In the genomic region with DNA sequence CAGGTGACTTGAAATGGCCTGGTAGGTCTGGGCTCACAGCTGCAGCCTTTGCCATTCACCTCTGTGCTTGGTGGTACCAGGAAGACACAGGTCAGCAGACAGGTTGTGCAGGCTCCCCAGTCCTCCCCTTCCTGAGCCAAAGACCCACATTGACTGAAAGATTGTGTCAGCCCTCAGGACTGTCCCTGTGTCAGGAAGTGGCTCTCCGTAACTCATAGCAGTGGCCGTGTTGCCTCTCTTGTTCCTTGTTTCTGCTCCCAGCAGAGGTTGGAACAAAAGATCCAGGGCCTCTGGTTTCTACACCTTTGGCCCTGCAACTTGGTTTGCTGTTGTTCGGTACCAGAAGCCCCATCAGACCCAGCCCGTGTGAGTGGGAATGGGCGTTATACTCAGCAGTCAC, we compare ENCODE assay signal across 13 mouse cellular contexts. TPM values are rescaled to one million over a fixed set of nuclear protein-coding genes. Genes with fewer than 3 reads are reported as not detected.
DNase-seq lines count a peak whose midpoint lies in the region; ATAC-seq and TF ChIP-seq lines count a peak whose summit lies in the region.
"Had no signal": no experiment of that assay in that cellular context is flagged by ENCODE, and none has a peak within 500 bp of the region (broad histone marks: within the 10 kb centered on the region; RNA-seq: fewer than 3 reads in every experiment).

No protein-coding gene starts in this region.

- DNase-seq in cerebellum, adult 2 months: no peak
- DNase-seq in cerebellum, postnatal 10 days: no peak
- DNase-seq in kidney, postnatal 10 days: no peak
- no peak for DNase-seq in urinary bladder, postnatal 4 days (ENCODE audit: low spot score in 2 of 2)
- no peak for DNase-seq in left cerebral cortex, adult 9 months (ENCODE audit: low spot score in 2 of 2)

- H3K27me3 ChIP-seq in cerebellum, adult 2 months (ENCODE audit: control insufficient read depth, insufficient read depth, low read length): no peaks in the 10 kb centered on the region
- H3K27me3 ChIP-seq in kidney, embryonic 16.5 days (ENCODE audit: insufficient read depth, low read length): no peaks in the 10 kb centered on the region
- no peaks in the 10 kb centered on the region for H3K27me3 ChIP-seq in embryonic facial prominence, embryonic 12.5 days
- H3K27me3 ChIP-seq in limb, embryonic 15.5 days: no peaks in the 10 kb centered on the region
- H3K27me3 ChIP-seq: forebrain, embryonic 15.5 days had no signal

- no peaks in the 10 kb centered on the region for H3K36me3 ChIP-seq in kidney, embryonic 16.5 days (ENCODE audit: insufficient read depth, low read length)
- no peaks in the 10 kb centered on the region for H3K36me3 ChIP-seq in embryonic facial prominence, embryonic 12.5 days
- H3K36me3 ChIP-seq in limb, embryonic 15.5 days: no peaks in the 10 kb centered on the region
- H3K36me3 ChIP-seq: forebrain, embryonic 15.5 days had no signal

- H3K4me3 ChIP-seq in cerebellum, adult 2 months (replicated peaks; ENCODE audit: insufficient read depth, low read depth, low read length): no peak overlapping the region
- H3K4me3 ChIP-seq in kidney, embryonic 16.5 days (ENCODE audit: low read length): no peak overlapping the region
- no peak overlapping the region for H3K4me3 ChIP-seq in embryonic facial prominence, embryonic 12.5 days
- no peak overlapping the region for H3K4me3 ChIP-seq in limb, embryonic 15.5 days
- H3K4me3 ChIP-seq: forebrain, embryonic 15.5 days had no signal

- no peak overlapping the region; the same call in 1 of the 2 replicates for H3K9ac ChIP-seq in kidney, embryonic 16.5 days (replicated peaks; ENCODE audit: low read length)
- no peak overlapping the region for H3K9ac ChIP-seq in embryonic facial prominence, embryonic 12.5 days
- no peak overlapping the region for H3K9ac ChIP-seq in limb, embryonic 15.5 days
- H3K9ac ChIP-seq: forebrain, embryonic 15.5 days had no signal

- no peaks in the 10 kb centered on the region for H3K9me3 ChIP-seq in kidney, embryonic 16.5 days (ENCODE audit: low read length)
- no peaks in the 10 kb centered on the region for H3K9me3 ChIP-seq in embryonic facial prominence, embryonic 12.5 days
- H3K9me3 ChIP-seq in limb, embryonic 15.5 days: no peaks in the 10 kb centered on the region
- H3K9me3 ChIP-seq: forebrain, embryonic 15.5 days had no signal

- WGBS in cerebellum, adult 2 months: 13% methylated on average over 5 of the region's 5 CpGs
- 68% methylated on average over 5 of the region's 5 CpGs for WGBS in kidney, embryonic 16.5 days
- 79% methylated on average over 5 of the region's 5 CpGs for WGBS in embryonic facial prominence, embryonic 12.5 days
- 76% methylated on average over 5 of the region's 5 CpGs for WGBS in limb, embryonic 15.5 days

- peaks cover 42% of the 10 kb centered on the region for H3K4me1 ChIP-seq in cerebellum, adult 2 months (ENCODE audit: control insufficient read depth, insufficient read depth, low read length)
- H3K4me1 ChIP-seq in kidney, embryonic 16.5 days (ENCODE audit: insufficient read depth, low read length): peaks cover 53% of the 10 kb centered on the region
- H3K4me1 ChIP-seq in embryonic facial prominence, embryonic 12.5 days: peaks cover 24% of the 10 kb centered on the region
- H3K4me1 ChIP-seq in limb, embryonic 15.5 days: peaks cover 31% of the 10 kb centered on the region

- H3K4me2 ChIP-seq in kidney, embryonic 16.5 days (replicated peaks; ENCODE audit: low read depth, low read length): no peak overlapping the region
- no peak overlapping the region for H3K4me2 ChIP-seq in embryonic facial prominence, embryonic 12.5 days (replicated peaks)
- no peak overlapping the region for H3K4me2 ChIP-seq in limb, embryonic 15.5 days
- H3K4me2 ChIP-seq: forebrain, embryonic 15.5 days had no signal

- TF ChIP-seq POLR2A in cerebellum, adult 2 months (IDR thresholded peaks at IDR 0.05; ENCODE audit: borderline replicate concordance, insufficient read depth, low read length): no peak

- no peak for TF ChIP-seq CTCF in cerebellum, adult 2 months (IDR thresholded peaks at IDR 0.05; ENCODE audit: borderline replicate concordance, insufficient read depth, low read depth, low read length)

- ATAC-seq in kidney, embryonic 16.5 days (ENCODE audit: low FRiP score, low TSS enrichment): no peak
- no peak for ATAC-seq in embryonic facial prominence, embryonic 12.5 days (ENCODE audit: insufficient number of reproducible peaks, insufficient read depth, low FRiP score, low TSS enrichment)
- ATAC-seq in limb, embryonic 15.5 days (ENCODE audit: insufficient number of reproducible peaks, low FRiP score, low TSS enrichment, low read depth): no peak

- peak overlapping the region; percentile 67 for H3K27ac ChIP-seq in cerebellum, adult 2 months (ENCODE audit: insufficient read depth, low read length)
- peak overlapping the region; percentile 86 for H3K27ac ChIP-seq in kidney, embryonic 16.5 days (ENCODE audit: low read length)
- peak overlapping the region; percentile 57 for H3K27ac ChIP-seq in embryonic facial prominence, embryonic 12.5 days
- peak overlapping the region; percentile 22 for H3K27ac ChIP-seq in limb, embryonic 15.5 days

RNA-seq across cellular contexts. Expression of a gene that starts 17.7 kb away (rescaled TPM):
- polyA plus RNA-seq in cerebellum, adult 2 months (2012; rRNA removed): 1.5 and 1.6 TPM in 2 replicates
- 6.8 and 7.4 TPM in 2 replicates for polyA plus RNA-seq in kidney, embryonic 16.5 days (2015; fragmentation: Nextera tagmentation; extraction: Ambion mirVana)
- 5.6 and 5.9 TPM in 2 replicates for polyA plus RNA-seq in embryonic facial prominence, embryonic 12.5 days (2016; fragmentation: Nextera tagmentation; extraction: Ambion mirVana)
- polyA plus RNA-seq in limb, embryonic 15.5 days (2015; fragmentation: Nextera tagmentation; extraction: Ambion mirVana): 2.2 and 2.8 TPM in 2 replicates
- polyA plus RNA-seq: liver, adult 2 months had no signal

RNA-seq across cellular contexts. Expression of a gene that starts 32.2 kb away (rescaled TPM):
- not detected in 2 replicates for polyA plus RNA-seq in cerebellum, adult 2 months (2012; rRNA removed)
- 0.42 TPM in 1 of 2 replicates, not detected in the other for polyA plus RNA-seq in kidney, embryonic 16.5 days (2015; fragmentation: Nextera tagmentation; extraction: Ambion mirVana)
- not detected in 2 replicates for polyA plus RNA-seq in embryonic facial prominence, embryonic 12.5 days (2016; fragmentation: Nextera tagmentation; extraction: Ambion mirVana)
- polyA plus RNA-seq in limb, embryonic 15.5 days (2015; fragmentation: Nextera tagmentation; extraction: Ambion mirVana): 0.59 and 2.1 TPM in 2 replicates
- polyA plus RNA-seq: forebrain, embryonic 15.5 days; kidney, adult 2 months; liver, adult 2 months; neural tube, embryonic 14.5 days; spleen, adult 2 months had no signal

RNA-seq across cellular contexts. Expression of a gene that starts 40.6 kb away (rescaled TPM):
- polyA plus RNA-seq in cerebellum, adult 2 months (2012; rRNA removed): 8.4 and 10.5 TPM in 2 replicates
- 26.4 and 29.9 TPM in 2 replicates for polyA plus RNA-seq in kidney, embryonic 16.5 days (2015; fragmentation: Nextera tagmentation; extraction: Ambion mirVana)
- 22.7 and 23.6 TPM in 2 replicates for polyA plus RNA-seq in embryonic facial prominence, embryonic 12.5 days (2016; fragmentation: Nextera tagmentation; extraction: Ambion mirVana)
- polyA plus RNA-seq in limb, embryonic 15.5 days (2015; fragmentation: Nextera tagmentation; extraction: Ambion mirVana): 9.5 and 11.3 TPM in 2 replicates

Comparison
In these comparisons a context has a peak if more than half of its experiments do, and no peak if none do; other contexts are left out.
1. H3K27ac ChIP-seq: peak in every context shown above with its lines; median percentile 86 in kidney, embryonic 16.5 days; 67 in cerebellum, adult 2 months; 57 in embryonic facial prominence, embryonic 12.5 days; 22 in limb, embryonic 15.5 days.